Mouse (Mus musculus): ENCODE measurements around the gene Gnl2.

DNA sequence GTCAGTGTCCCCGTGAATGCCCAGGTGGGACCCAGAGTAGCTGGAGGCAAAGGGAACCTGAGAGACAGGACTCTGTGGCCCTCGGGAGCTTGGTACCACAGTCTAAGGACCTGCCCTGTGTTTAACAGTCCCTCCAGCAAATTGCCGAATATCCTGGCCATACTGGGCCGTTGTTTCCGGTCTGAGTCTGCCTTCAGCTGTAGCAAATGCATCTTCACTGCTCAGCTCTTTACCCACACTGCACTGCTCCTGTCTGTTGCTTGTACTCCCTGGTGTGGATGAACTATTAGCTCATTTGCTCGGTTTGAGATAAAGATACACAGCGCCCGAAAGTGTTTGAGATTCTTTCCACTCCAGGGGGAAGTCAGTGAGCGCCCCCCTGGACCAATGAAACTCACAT, 28.0 kb upstream of the Gnl2 start:
- TF ChIP-seq POLR2A (IDR thresholded peaks at IDR 0.05; ENCODE audit: control insufficient read depth, extremely low read depth, insufficient read depth, low read length, poor library complexity) (no peak), CTCF (IDR thresholded peaks at IDR 0.05; ENCODE audit: borderline replicate concordance, control insufficient read depth, extremely low read depth, insufficient read depth, low read length, poor library complexity) (no peak)
